Mouse (Mus musculus): Measurements from ENCODE around the gene Shld1. TPM values are rescaled to one million over a fixed set of nuclear protein-coding genes. Genes with fewer than 3 reads are reported as not detected.

The Shld1 gene
- polyA plus RNA-seq, 1 experiment: 5.7 TPM

- no peaks in the 10 kb centered on the region for H3K36me3 ChIP-seq (ENCODE audit: control insufficient read depth, insufficient read depth, low read length, poor library complexity, severe bottlenecking)
- H3K9ac ChIP-seq (ENCODE audit: low read depth, poor library complexity, severe bottlenecking): no peak overlapping the region
- TF ChIP-seq POLR2A (IDR thresholded peaks at IDR 0.05; ENCODE audit: insufficient read depth, low read length) (no peak), EP300 (IDR thresholded peaks at IDR 0.05; ENCODE audit: insufficient read depth, low read depth, low read length) (no peak)
- no peaks in the 10 kb centered on the region for H3K9me3 ChIP-seq (replicated peaks; ENCODE audit: control insufficient read depth, insufficient read depth, low read length, poor library complexity, severe bottlenecking)
- H3K27ac ChIP-seq (ENCODE audit: insufficient read depth, low read length): no peak overlapping the region
- H3K27me3 ChIP-seq (ENCODE audit: control insufficient read depth, insufficient read depth, low read length, poor library complexity, severe bottlenecking): no peaks in the 10 kb centered on the region
- no peak overlapping the region for H3K4me3 ChIP-seq (ENCODE audit: low read depth, low read length)
- no peaks in the 10 kb centered on the region for H3K4me1 ChIP-seq (ENCODE audit: control insufficient read depth, insufficient read depth, low read length)
Observed at GRCm38 (mm10) chr2:132746108-132746507, 59.4 kb downstream of the Shld1 start.

- Histone ChIP-seq H3K9me3 (replicated peaks; ENCODE audit: control insufficient read depth, insufficient read depth, low read length, poor library complexity, severe bottlenecking) (no peaks in the 10 kb centered on the region), H3K27me3 (ENCODE audit: control insufficient read depth, insufficient read depth, low read length, poor library complexity, severe bottlenecking) (no peaks in the 10 kb centered on the region), H3K4me1 (ENCODE audit: control insufficient read depth, insufficient read depth, low read length) (no peaks in the 10 kb centered on the region), H3K27ac (ENCODE audit: insufficient read depth, low read length) (no peak overlapping the region), H3K9ac (ENCODE audit: low read depth, poor library complexity, severe bottlenecking) (no peak overlapping the region), H3K4me3 (ENCODE audit: low read depth, low read length) (no peak overlapping the region), H3K36me3 (ENCODE audit: control insufficient read depth, insufficient read depth, low read length, poor library complexity, severe bottlenecking) (no peaks in the 10 kb centered on the region; the same call in 1 of the 2 replicates)
- TF ChIP-seq POLR2A (IDR thresholded peaks at IDR 0.05; ENCODE audit: insufficient read depth, low read length) (no peak), EP300 (IDR thresholded peaks at IDR 0.05; ENCODE audit: insufficient read depth, low read depth, low read length) (no peak), CTCF (IDR thresholded peaks at IDR 0.05; ENCODE audit: low read depth, low read length) (no peak)
Observed at GRCm38 (mm10) chr2:132750726-132751125, 64.0 kb downstream of the Shld1 start.

GRCm38 (mm10) chr2:132751141-132752066, 64.7 kb downstream of the Shld1 start:
- no peaks in the 10 kb centered on the region; the same call in 1 of the 2 replicates for H3K36me3 ChIP-seq (ENCODE audit: control insufficient read depth, insufficient read depth, low read length, poor library complexity, severe bottlenecking)
- no peak overlapping the region for H3K27ac ChIP-seq (ENCODE audit: insufficient read depth, low read length)
- no peak for TF ChIP-seq POLR2A (IDR thresholded peaks at IDR 0.05; ENCODE audit: insufficient read depth, low read length)
- no peak for TF ChIP-seq EP300 (IDR thresholded peaks at IDR 0.05; ENCODE audit: insufficient read depth, low read depth, low read length)
- no peak for TF ChIP-seq CTCF (IDR thresholded peaks at IDR 0.05; ENCODE audit: low read depth, low read length)
- H3K4me3 ChIP-seq (ENCODE audit: low read depth, low read length): no peak overlapping the region
- no peak overlapping the region for H3K9ac ChIP-seq (ENCODE audit: low read depth, poor library complexity, severe bottlenecking)
- no peaks in the 10 kb centered on the region for H3K27me3 ChIP-seq (ENCODE audit: control insufficient read depth, insufficient read depth, low read length, poor library complexity, severe bottlenecking)
- H3K9me3 ChIP-seq (replicated peaks; ENCODE audit: control insufficient read depth, insufficient read depth, low read length, poor library complexity, severe bottlenecking): no peaks in the 10 kb centered on the region
- H3K4me1 ChIP-seq (ENCODE audit: control insufficient read depth, insufficient read depth, low read length): no peaks in the 10 kb centered on the region

- H3K27ac ChIP-seq (ENCODE audit: insufficient read depth, low read length): no peak overlapping the region
- no peaks in the 10 kb centered on the region for H3K4me1 ChIP-seq (ENCODE audit: control insufficient read depth, insufficient read depth, low read length)
- no peaks in the 10 kb centered on the region for H3K27me3 ChIP-seq (ENCODE audit: control insufficient read depth, insufficient read depth, low read length, poor library complexity, severe bottlenecking)
- H3K36me3 ChIP-seq (ENCODE audit: control insufficient read depth, insufficient read depth, low read length, poor library complexity, severe bottlenecking): no peaks in the 10 kb centered on the region; the same call in 1 of the 2 replicates
- no peak overlapping the region for H3K4me3 ChIP-seq (ENCODE audit: low read depth, low read length)
- no peak overlapping the region for H3K9ac ChIP-seq (ENCODE audit: low read depth, poor library complexity, severe bottlenecking)
- H3K9me3 ChIP-seq (replicated peaks; ENCODE audit: control insufficient read depth, insufficient read depth, low read length, poor library complexity, severe bottlenecking): no peaks in the 10 kb centered on the region
- no peak for TF ChIP-seq CTCF (IDR thresholded peaks at IDR 0.05; ENCODE audit: low read depth, low read length)
- TF ChIP-seq POLR2A (IDR thresholded peaks at IDR 0.05; ENCODE audit: insufficient read depth, low read length): no peak
- TF ChIP-seq EP300 (IDR thresholded peaks at IDR 0.05; ENCODE audit: insufficient read depth, low read depth, low read length): no peak
Observed at GRCm38 (mm10) chr2:132752398-132752797, 65.7 kb downstream of the Shld1 start.

GRCm38 (mm10) chr2:132753137-132753536, 66.4 kb downstream of the Shld1 start:
- TF ChIP-seq EP300 (IDR thresholded peaks at IDR 0.05; ENCODE audit: insufficient read depth, low read depth, low read length): no peak
- no peak for TF ChIP-seq CTCF (IDR thresholded peaks at IDR 0.05; ENCODE audit: low read depth, low read length)
- TF ChIP-seq POLR2A (IDR thresholded peaks at IDR 0.05; ENCODE audit: insufficient read depth, low read length): no peak
- H3K4me3 ChIP-seq (ENCODE audit: low read depth, low read length): no peak overlapping the region
- H3K9me3 ChIP-seq (replicated peaks; ENCODE audit: control insufficient read depth, insufficient read depth, low read length, poor library complexity, severe bottlenecking): no peaks in the 10 kb centered on the region
- H3K27ac ChIP-seq (ENCODE audit: insufficient read depth, low read length): no peak overlapping the region
- no peaks in the 10 kb centered on the region for H3K27me3 ChIP-seq (ENCODE audit: control insufficient read depth, insufficient read depth, low read length, poor library complexity, severe bottlenecking)
- no peaks in the 10 kb centered on the region for H3K4me1 ChIP-seq (ENCODE audit: control insufficient read depth, insufficient read depth, low read length)
- no peak overlapping the region for H3K9ac ChIP-seq (ENCODE audit: low read depth, poor library complexity, severe bottlenecking)
- no peaks in the 10 kb centered on the region; the same call in 1 of the 2 replicates for H3K36me3 ChIP-seq (ENCODE audit: control insufficient read depth, insufficient read depth, low read length, poor library complexity, severe bottlenecking)

- TF ChIP-seq POLR2A (IDR thresholded peaks at IDR 0.05; ENCODE audit: insufficient read depth, low read length) (no peak), EP300 (IDR thresholded peaks at IDR 0.05; ENCODE audit: insufficient read depth, low read depth, low read length) (no peak), CTCF (IDR thresholded peaks at IDR 0.05; ENCODE audit: low read depth, low read length) (no peak)
- H3K4me1 ChIP-seq (ENCODE audit: control insufficient read depth, insufficient read depth, low read length): no peaks in the 10 kb centered on the region
- no peaks in the 10 kb centered on the region for H3K36me3 ChIP-seq (ENCODE audit: control insufficient read depth, insufficient read depth, low read length, poor library complexity, severe bottlenecking)
- no peaks in the 10 kb centered on the region for H3K27me3 ChIP-seq (ENCODE audit: control insufficient read depth, insufficient read depth, low read length, poor library complexity, severe bottlenecking)
- no peak overlapping the region for H3K27ac ChIP-seq (ENCODE audit: insufficient read depth, low read length)
- no peak overlapping the region for H3K4me3 ChIP-seq (ENCODE audit: low read depth, low read length)
- no peaks in the 10 kb centered on the region for H3K9me3 ChIP-seq (replicated peaks; ENCODE audit: control insufficient read depth, insufficient read depth, low read length, poor library complexity, severe bottlenecking)
- no peak overlapping the region for H3K9ac ChIP-seq (ENCODE audit: low read depth, poor library complexity, severe bottlenecking)
Observed at GRCm38 (mm10) chr2:132757911-132758310, 71.2 kb downstream of the Shld1 start.

Measured in ES-Bruce4 (cell line).